Mouse (Mus musculus): ENCODE measurements at regions not wholly inside any gene's neighbourhood (a gene's known extent, or its start where the extent isn't known, plus 50 kb on each side); places are given as distances from the start of the nearest gene placed in this dataset.

DNA sequence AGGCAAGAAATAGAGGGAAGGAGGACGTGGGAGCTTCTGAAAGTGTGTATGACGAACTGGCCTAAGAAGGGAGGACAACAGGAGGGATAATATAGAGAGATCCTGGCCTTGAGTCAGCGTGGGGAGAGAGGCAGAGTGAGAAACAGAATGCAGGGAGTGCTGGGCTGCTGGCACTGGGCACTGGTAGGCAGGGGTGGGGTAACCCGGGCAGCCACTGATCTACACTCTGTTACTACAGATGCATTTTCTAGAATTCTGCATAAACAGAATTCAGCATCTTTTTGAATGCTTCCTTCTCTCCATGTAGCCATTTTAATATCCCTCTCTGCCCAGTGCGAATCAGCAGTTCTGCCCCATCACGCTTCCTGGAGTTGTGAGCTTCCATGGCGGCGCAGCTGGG is 84.5 kb upstream of the Ankrd55 start:
- ATAC-seq (replicated peaks; ENCODE audit: low FRiP score) (no peak), DNase-seq (ENCODE audit: low spot score) (no peak)
- Histone ChIP-seq H3K4me3 (ENCODE audit: low read depth, low read length) (no peak overlapping the region), H3K9ac (ENCODE audit: low read length) (no peak overlapping the region), H3K27me3 (ENCODE audit: control insufficient read depth, insufficient read depth, low read length) (no peaks in the 10 kb centered on the region), H3K36me3 (ENCODE audit: control insufficient read depth, insufficient read depth, low read length) (no peaks in the 10 kb centered on the region), H3K4me2 (ENCODE audit: low read depth, low read length, severe bottlenecking) (no peak overlapping the region), H3K9me3 (ENCODE audit: control insufficient read depth, low read length) (no peaks in the 10 kb centered on the region), H3K4me1 (replicated peaks; ENCODE audit: control insufficient read depth, insufficient read depth, low read length) (no peaks in the 10 kb centered on the region), H3K27ac (ENCODE audit: low read depth, low read length) (no peak overlapping the region)
- WGBS = 88% methylated on average over 8 of the region's 8 CpGs

DNA sequence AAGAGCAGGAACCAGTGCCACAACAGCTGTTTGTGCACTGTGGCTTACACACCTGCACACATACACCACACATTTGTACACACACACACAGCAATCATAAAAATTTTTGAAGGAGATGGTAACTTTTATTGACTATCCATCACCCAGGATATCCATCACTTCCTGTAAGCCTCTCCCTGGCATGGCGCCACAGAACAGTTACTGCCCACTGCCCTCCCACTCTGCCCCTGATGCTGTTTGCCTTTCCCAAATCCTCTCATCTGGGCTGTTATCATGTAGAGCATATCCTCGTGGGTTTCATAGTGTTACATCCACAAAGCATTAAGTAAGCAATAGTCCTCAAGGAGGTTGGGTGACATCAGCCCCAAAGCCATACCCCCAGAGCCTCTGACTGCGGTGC is 84.0 kb upstream of the Ankrd55 start:
- no peak overlapping the region for H3K4me3 ChIP-seq (ENCODE audit: low read depth, low read length)
- no peaks in the 10 kb centered on the region for H3K4me1 ChIP-seq (replicated peaks; ENCODE audit: control insufficient read depth, insufficient read depth, low read length)
- no peaks in the 10 kb centered on the region for H3K9me3 ChIP-seq (ENCODE audit: control insufficient read depth, low read length)
- DNase-seq (ENCODE audit: low spot score) (no peak), ATAC-seq (replicated peaks; ENCODE audit: low FRiP score) (no peak)
- H3K36me3 ChIP-seq (ENCODE audit: control insufficient read depth, insufficient read depth, low read length) = no peaks in the 10 kb centered on the region
- H3K27me3 ChIP-seq (ENCODE audit: control insufficient read depth, insufficient read depth, low read length) = no peaks in the 10 kb centered on the region
- no peak overlapping the region for H3K4me2 ChIP-seq (ENCODE audit: low read depth, low read length, severe bottlenecking)
- no peak overlapping the region for H3K9ac ChIP-seq (ENCODE audit: low read length)
- 83% methylated on average over 3 of the region's 3 CpGs for WGBS
- H3K27ac ChIP-seq (ENCODE audit: low read depth, low read length) = no peak overlapping the region

DNA sequence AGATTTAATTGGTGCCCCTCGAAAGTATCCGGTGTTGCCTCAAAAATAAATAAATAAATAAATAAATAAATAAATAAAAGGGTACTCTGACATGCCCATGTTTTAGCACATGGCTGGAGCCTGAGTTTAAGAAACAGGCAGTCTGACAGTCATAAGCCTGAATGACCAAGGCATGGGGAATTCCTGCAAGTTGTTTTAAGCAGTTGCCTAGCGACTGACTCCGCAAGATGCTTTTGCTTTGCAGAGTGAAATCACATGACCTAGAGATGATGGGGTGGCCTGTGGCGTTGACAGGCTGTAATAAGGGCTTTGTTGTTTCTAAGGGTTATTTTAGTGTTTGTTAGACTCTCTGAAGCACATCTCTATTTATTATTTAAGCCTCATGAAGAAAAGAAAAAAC is 83.4 kb upstream of the Ankrd55 start:
- no peak for DNase-seq (ENCODE audit: low spot score)
- Histone ChIP-seq H3K4me2 (ENCODE audit: low read depth, low read length, severe bottlenecking) (no peak overlapping the region), H3K9ac (ENCODE audit: low read length) (no peak overlapping the region), H3K4me1 (replicated peaks; ENCODE audit: control insufficient read depth, insufficient read depth, low read length) (no peaks in the 10 kb centered on the region), H3K27me3 (ENCODE audit: control insufficient read depth, insufficient read depth, low read length) (no peaks in the 10 kb centered on the region), H3K9me3 (ENCODE audit: control insufficient read depth, low read length) (no peaks in the 10 kb centered on the region), H3K27ac (ENCODE audit: low read depth, low read length) (no peak overlapping the region), H3K36me3 (ENCODE audit: control insufficient read depth, insufficient read depth, low read length) (no peaks in the 10 kb centered on the region), H3K4me3 (ENCODE audit: low read depth, low read length) (no peak overlapping the region)
- 74% methylated on average over 5 of the region's 5 CpGs for WGBS
- ATAC-seq (replicated peaks; ENCODE audit: low FRiP score) = peak; percentile 64

DNA sequence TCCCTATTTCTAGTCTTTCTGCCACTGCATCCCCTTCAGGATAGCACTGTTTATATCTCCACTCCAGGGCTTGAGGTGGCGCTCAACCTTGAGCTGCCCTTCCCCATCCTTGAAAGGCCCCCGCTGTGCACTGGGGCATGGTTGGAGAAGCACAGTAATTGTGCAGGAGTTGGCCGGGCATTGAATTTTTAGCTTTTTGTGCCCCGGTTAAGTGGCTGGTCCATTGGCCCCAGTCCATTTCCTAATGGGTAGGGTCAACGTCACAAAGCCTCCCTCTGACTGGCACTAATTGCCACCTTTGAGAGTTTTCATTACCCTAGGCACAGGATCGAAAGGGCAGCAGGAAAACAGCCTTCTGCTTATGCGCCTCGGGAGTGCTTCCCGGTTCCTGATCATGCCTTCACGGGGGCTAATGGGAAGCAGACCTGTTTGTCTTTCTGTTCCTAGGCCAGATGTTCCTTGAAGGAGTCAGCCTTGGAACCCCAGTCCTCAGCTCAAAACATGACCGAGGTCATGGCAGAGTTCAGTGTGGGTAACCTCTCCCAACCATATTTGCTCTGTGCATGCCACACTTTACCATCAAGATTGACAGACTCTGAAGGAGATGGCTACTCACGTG is 80.5 kb upstream of the Ankrd55 start:
- ATAC-seq (replicated peaks; ENCODE audit: low FRiP score) = no peak
- DNase-seq (ENCODE audit: low spot score) = no peak
- H3K36me3 ChIP-seq (ENCODE audit: control insufficient read depth, insufficient read depth, low read length) = no peaks in the 10 kb centered on the region
- H3K27me3 ChIP-seq (ENCODE audit: control insufficient read depth, insufficient read depth, low read length) = no peaks in the 10 kb centered on the region
- no peaks in the 10 kb centered on the region for H3K4me1 ChIP-seq (replicated peaks; ENCODE audit: control insufficient read depth, insufficient read depth, low read length)
- no peak overlapping the region for H3K9ac ChIP-seq (ENCODE audit: low read length)
- H3K4me2 ChIP-seq (ENCODE audit: low read depth, low read length, severe bottlenecking) = no peak overlapping the region
- no peaks in the 10 kb centered on the region for H3K9me3 ChIP-seq (ENCODE audit: control insufficient read depth, low read length)
- no peak overlapping the region for H3K27ac ChIP-seq (ENCODE audit: low read depth, low read length)
- no peak overlapping the region for H3K4me3 ChIP-seq (ENCODE audit: low read depth, low read length)
- WGBS = 64% methylated on average over 12 of the region's 12 CpGs

DNA sequence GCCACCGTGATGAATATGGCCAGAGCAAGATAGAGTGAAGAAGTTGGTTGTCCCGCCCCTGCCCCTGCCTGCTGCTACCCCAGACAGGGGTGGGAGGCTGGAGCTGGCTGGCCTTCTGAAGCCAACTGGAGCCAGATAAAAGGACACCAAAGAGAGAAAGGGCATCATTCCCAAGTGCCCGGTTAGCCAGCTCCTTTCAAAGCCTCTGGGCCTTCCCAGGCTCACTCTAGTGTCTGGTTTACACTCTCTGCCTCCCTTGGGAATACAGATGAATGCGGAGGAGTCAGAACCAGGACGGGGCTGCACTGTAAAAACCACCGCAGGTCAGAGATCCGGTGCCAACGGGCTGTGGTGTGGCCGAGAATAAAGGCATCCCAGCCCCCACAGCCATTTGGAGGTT is 76.4 kb upstream of the Ankrd55 start:
- Histone ChIP-seq H3K36me3 (ENCODE audit: control insufficient read depth, insufficient read depth, low read length) (no peaks in the 10 kb centered on the region), H3K9me3 (ENCODE audit: control insufficient read depth, low read length) (no peaks in the 10 kb centered on the region), H3K27ac (ENCODE audit: low read depth, low read length) (no peak overlapping the region), H3K4me1 (replicated peaks; ENCODE audit: control insufficient read depth, insufficient read depth, low read length) (no peaks in the 10 kb centered on the region), H3K4me2 (ENCODE audit: low read depth, low read length, severe bottlenecking) (no peak overlapping the region), H3K9ac (ENCODE audit: low read length) (no peak overlapping the region), H3K27me3 (ENCODE audit: control insufficient read depth, insufficient read depth, low read length) (no peaks in the 10 kb centered on the region), H3K4me3 (ENCODE audit: low read depth, low read length) (no peak overlapping the region)
- DNase-seq (ENCODE audit: low spot score) (no peak), ATAC-seq (replicated peaks; ENCODE audit: low FRiP score) (no peak)
- 84% methylated on average over 9 of the region's 9 CpGs for WGBS

DNA sequence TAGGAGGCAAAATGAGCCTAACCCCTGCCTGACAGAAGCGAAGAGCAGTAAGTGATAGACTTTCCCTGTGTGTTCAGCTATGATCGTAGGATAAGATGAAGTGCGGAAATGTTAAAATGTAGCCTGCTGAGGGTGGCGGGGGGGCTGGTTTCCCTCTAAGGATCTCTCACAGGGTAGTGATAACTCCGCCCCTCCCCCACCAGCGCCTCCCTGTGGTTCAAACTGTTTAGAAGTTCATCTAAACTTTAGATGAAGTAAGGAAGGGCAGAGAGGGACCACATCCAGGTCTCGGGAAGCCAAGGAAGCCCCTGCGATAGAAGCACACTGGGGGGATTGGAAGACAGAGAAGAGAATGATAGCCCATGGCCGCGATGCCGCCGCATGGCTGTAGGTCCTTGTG is 75.9 kb upstream of the Ankrd55 start:
- DNase-seq (ENCODE audit: low spot score) (no peak), ATAC-seq (replicated peaks; ENCODE audit: low FRiP score) (no peak)
- H3K36me3 ChIP-seq (ENCODE audit: control insufficient read depth, insufficient read depth, low read length) = no peaks in the 10 kb centered on the region
- H3K9ac ChIP-seq (ENCODE audit: low read length) = no peak overlapping the region
- H3K9me3 ChIP-seq (ENCODE audit: control insufficient read depth, low read length) = no peaks in the 10 kb centered on the region
- no peaks in the 10 kb centered on the region for H3K27me3 ChIP-seq (ENCODE audit: control insufficient read depth, insufficient read depth, low read length)
- H3K27ac ChIP-seq (ENCODE audit: low read depth, low read length) = no peak overlapping the region
- no peaks in the 10 kb centered on the region for H3K4me1 ChIP-seq (replicated peaks; ENCODE audit: control insufficient read depth, insufficient read depth, low read length)
- H3K4me2 ChIP-seq (ENCODE audit: low read depth, low read length, severe bottlenecking) = no peak overlapping the region
- no peak overlapping the region for H3K4me3 ChIP-seq (ENCODE audit: low read depth, low read length)
- WGBS = 84% methylated on average over 12 of the region's 12 CpGs

DNA sequence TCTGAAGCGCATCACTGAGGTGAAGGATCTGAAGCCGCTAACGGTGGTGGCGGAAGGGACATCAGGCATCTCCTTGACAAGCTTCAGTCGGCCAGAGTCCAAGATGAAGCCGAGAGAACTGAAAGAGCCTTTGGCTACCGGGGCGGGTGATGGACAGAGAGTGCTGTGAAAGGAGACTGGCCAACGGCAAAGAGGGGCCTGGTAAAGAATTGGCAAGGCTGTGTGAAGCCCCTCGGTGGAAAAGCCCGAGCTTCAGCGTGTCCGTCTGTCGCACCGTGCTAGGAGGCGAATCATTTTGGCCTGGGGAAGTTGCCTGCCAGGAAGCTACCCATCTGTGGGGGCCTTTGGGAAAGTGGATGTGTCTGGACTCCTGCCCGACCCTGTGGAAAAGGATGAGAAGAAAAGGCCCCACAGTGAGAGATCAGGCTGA is 74.6 kb upstream of the Ankrd55 start:
- 86% methylated on average over 17 of the region's 17 CpGs for WGBS
- no peak overlapping the region for H3K4me2 ChIP-seq (ENCODE audit: low read depth, low read length, severe bottlenecking)
- DNase-seq (ENCODE audit: low spot score) = no peak

DNA sequence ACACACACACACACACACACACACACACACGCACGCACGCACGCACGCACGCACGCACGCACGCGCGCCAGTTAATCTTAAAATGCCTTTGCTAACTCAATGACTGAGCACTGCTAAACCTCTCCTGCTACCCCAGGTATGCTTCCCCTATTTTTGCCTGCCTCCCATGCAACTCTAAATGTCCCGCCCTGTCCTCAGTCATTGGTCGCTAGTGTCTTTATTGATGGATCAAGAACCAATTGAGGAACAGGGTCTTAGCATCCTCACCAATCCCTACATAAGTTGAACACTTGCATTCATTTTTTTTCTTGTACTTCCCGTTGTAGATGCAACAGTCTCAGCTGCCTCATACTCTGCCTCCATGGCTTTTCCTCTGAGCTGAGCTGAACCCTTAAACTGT is 72.2 kb upstream of the Ankrd55 start:
- no peak overlapping the region for H3K4me3 ChIP-seq (ENCODE audit: low read depth, low read length)
- H3K4me2 ChIP-seq (ENCODE audit: low read depth, low read length, severe bottlenecking) = no peak overlapping the region
- ATAC-seq (replicated peaks; ENCODE audit: low FRiP score) (no peak), DNase-seq (ENCODE audit: low spot score) (no peak)
- H3K36me3 ChIP-seq (ENCODE audit: control insufficient read depth, insufficient read depth, low read length) = no peaks in the 10 kb centered on the region
- H3K4me1 ChIP-seq (replicated peaks; ENCODE audit: control insufficient read depth, insufficient read depth, low read length) = no peaks in the 10 kb centered on the region
- no peaks in the 10 kb centered on the region for H3K9me3 ChIP-seq (ENCODE audit: control insufficient read depth, low read length)
- no peak overlapping the region for H3K27ac ChIP-seq (ENCODE audit: low read depth, low read length)
- H3K27me3 ChIP-seq (ENCODE audit: control insufficient read depth, insufficient read depth, low read length) = no peaks in the 10 kb centered on the region
- no peak overlapping the region for H3K9ac ChIP-seq (ENCODE audit: low read length)
- WGBS = 93% methylated on average over 14 of the region's 14 CpGs

More for the DNA sequence above, 74.6 kb upstream of the Ankrd55 start:
- Histone ChIP-seq H3K4me1 (replicated peaks; ENCODE audit: control insufficient read depth, insufficient read depth, low read length) (no peaks in the 10 kb centered on the region), H3K4me3 (ENCODE audit: low read depth, low read length) (no peak overlapping the region), H3K27ac (ENCODE audit: low read depth, low read length) (no peak overlapping the region), H3K9me3 (ENCODE audit: control insufficient read depth, low read length) (no peaks in the 10 kb centered on the region), H3K9ac (ENCODE audit: low read length) (no peak overlapping the region), H3K27me3 (ENCODE audit: control insufficient read depth, insufficient read depth, low read length) (no peaks in the 10 kb centered on the region), H3K36me3 (ENCODE audit: control insufficient read depth, insufficient read depth, low read length) (no peaks in the 10 kb centered on the region)
- ATAC-seq (replicated peaks; ENCODE audit: low FRiP score) = no peak

DNA sequence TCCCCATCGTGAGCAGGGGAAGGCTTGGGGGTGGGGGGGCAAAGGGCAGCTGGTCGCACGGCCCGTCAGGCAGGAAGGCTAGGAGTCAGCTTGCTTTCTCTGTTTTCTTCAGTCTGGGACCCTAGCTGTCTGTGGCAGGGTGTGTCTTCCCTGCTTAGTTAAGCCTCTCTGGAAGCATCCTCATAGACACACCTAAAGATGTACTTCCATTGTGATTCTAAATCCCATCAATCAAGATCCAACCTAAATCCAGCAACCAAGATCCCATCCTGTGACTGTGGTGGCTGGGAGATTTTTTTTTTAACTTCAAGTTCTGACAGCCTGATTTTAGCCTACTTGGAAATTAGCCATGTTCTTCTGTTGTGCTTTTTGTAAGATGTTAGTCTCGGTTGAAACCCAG is 69.9 kb upstream of the Ankrd55 start:
- H3K27me3 ChIP-seq (ENCODE audit: control insufficient read depth, insufficient read depth, low read length) = no peaks in the 10 kb centered on the region
- no peaks in the 10 kb centered on the region for H3K9me3 ChIP-seq (ENCODE audit: control insufficient read depth, low read length)
- no peak for DNase-seq (ENCODE audit: low spot score)
- WGBS = 78% methylated on average over 5 of the region's 5 CpGs
- no peaks in the 10 kb centered on the region for H3K4me1 ChIP-seq (replicated peaks; ENCODE audit: control insufficient read depth, insufficient read depth, low read length)
- ATAC-seq (replicated peaks; ENCODE audit: low FRiP score) = no peak
- no peaks in the 10 kb centered on the region for H3K36me3 ChIP-seq (ENCODE audit: control insufficient read depth, insufficient read depth, low read length)
- H3K27ac ChIP-seq (ENCODE audit: low read depth, low read length) = no peak overlapping the region
- no peak overlapping the region for H3K9ac ChIP-seq (ENCODE audit: low read length)
- H3K4me3 ChIP-seq (ENCODE audit: low read depth, low read length) = no peak overlapping the region
- H3K4me2 ChIP-seq (ENCODE audit: low read depth, low read length, severe bottlenecking) = no peak overlapping the region
